ENCODE assay signal across 9 mouse cellular contexts in the genomic region with DNA sequence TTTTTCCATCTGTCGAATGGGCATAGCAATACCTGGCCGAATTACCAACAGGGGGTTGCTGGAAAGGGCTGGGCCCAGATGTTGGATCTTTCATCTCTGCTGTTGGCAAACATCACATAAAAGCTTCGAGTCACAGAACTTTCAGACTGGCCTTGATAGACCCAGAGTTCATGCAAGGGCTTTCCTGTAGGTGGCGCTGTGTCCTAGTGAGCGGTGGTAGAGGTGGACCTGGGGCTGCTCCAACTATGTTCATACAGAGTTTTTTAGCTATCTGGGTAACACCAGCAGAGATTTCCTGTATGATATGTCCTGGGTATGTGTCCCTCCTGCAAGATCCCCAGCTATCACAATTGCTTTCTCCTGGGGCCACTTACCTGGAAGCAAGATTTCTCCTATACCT. TPM values are rescaled to one million over a fixed set of nuclear protein-coding genes. Genes with fewer than 3 reads are reported as not detected.
A peak's percentile ranks its signal among the peaks of the same experiment; 100 is the strongest.
DNase-seq lines count a peak whose midpoint lies in the region; ATAC-seq and TF ChIP-seq lines count a peak whose summit lies in the region.
"Had no signal": no experiment of that assay in that cellular context is flagged by ENCODE, and none has a peak within 500 bp of the region (broad histone marks: within the 10 kb centered on the region; RNA-seq: fewer than 3 reads in every experiment).

No protein-coding gene starts in this region.

- no peaks in the 10 kb centered on the region for H3K36me3 ChIP-seq in CH12.LX (replicated peaks in 1 of 2; ENCODE audit: control insufficient read depth in 1 of 2, insufficient read depth in 1 of 2, low read length in 1 of 2)
- no peaks in the 10 kb centered on the region for H3K36me3 ChIP-seq in lung, postnatal 0 days (ENCODE audit: insufficient read depth, low read length)
- H3K36me3 ChIP-seq: liver, embryonic 15.5 days had no signal

- dilution Hi-C loops in CH12.LX (cut with MboI; ENCODE audit: extremely low pct_ligation_motif_present, extremely low pct_unique_long_range_greater_than_20kb, low sequenced_read_pairs): no loop called here

- WGBS in lung, postnatal 0 days: 11% methylated on average over 5 of the region's 5 CpGs

- no peaks in the 10 kb centered on the region for H3K9me3 ChIP-seq in CH12.LX (replicated peaks; ENCODE audit: low read length)
- H3K9me3 ChIP-seq in lung, postnatal 0 days (ENCODE audit: low read length): no peaks in the 10 kb centered on the region
- H3K9me3 ChIP-seq: liver, embryonic 15.5 days had no signal

- no peak for ATAC-seq in lung, postnatal 0 days
- no peak for ATAC-seq in activated CD4-positive, CD25-positive, alpha-beta regulatory T cell, adult 4 months

- TF ChIP-seq RAD21 in CH12.LX (IDR thresholded peaks at IDR 0.05; ENCODE audit: low read depth, low read length): peak; percentile 100

- peaks cover 13 to 69% of the 10 kb centered on the region in 2 experiments for H3K4me1 ChIP-seq in CH12.LX (ENCODE audit: control insufficient read depth in 1 of 2, insufficient read depth in 2 of 2)
- H3K4me1 ChIP-seq in lung, postnatal 0 days (ENCODE audit: insufficient read depth, low read depth, low read length): no peaks in the 10 kb centered on the region

- TF ChIP-seq EP300 in CH12.LX (IDR thresholded peaks at IDR 0.05; ENCODE audit: low read length): no peak
- no peak for TF ChIP-seq EP300 in lung, postnatal 0 days (IDR thresholded peaks at IDR 0.05)

- no peaks in the 10 kb centered on the region for H3K79me2 ChIP-seq in CH12.LX (replicated peaks; ENCODE audit: control insufficient read depth, extremely low read depth, insufficient read depth, poor library complexity, severe bottlenecking)

- no peak overlapping the region for H3K27ac ChIP-seq in CH12.LX (ENCODE audit: insufficient read depth, low read depth)
- H3K27ac ChIP-seq in lung, postnatal 0 days (ENCODE audit: low read length): no peak overlapping the region
- H3K27ac ChIP-seq: liver, embryonic 15.5 days had no signal

- no peak overlapping the region for H3K9ac ChIP-seq in CH12.LX (ENCODE audit: insufficient read depth, low read depth)
- no peak overlapping the region for H3K9ac ChIP-seq in lung, postnatal 0 days (replicated peaks; ENCODE audit: low read depth)
- H3K9ac ChIP-seq: liver, embryonic 15.5 days had no signal

- H3K27me3 ChIP-seq in CH12.LX (replicated peaks): no peaks in the 10 kb centered on the region
- H3K27me3 ChIP-seq in lung, postnatal 0 days (replicated peaks; ENCODE audit: insufficient read depth, low read length): no peaks in the 10 kb centered on the region
- H3K27me3 ChIP-seq: liver, embryonic 15.5 days had no signal

- DNase-seq in 416B (ENCODE audit: low read depth) (peak; percentile 78), CH12.LX (ENCODE audit: extremely low read depth) (peak; percentile 95)
- DNase-seq in c-Kit-positive CD71-positive TER-119-negative erythroid progenitor cells, embryonic 14.5 days (ENCODE audit: low read depth): peak; percentile 30
- peak; percentile 59 for DNase-seq in forelimb bud, embryonic 11.5 days (ENCODE audit: low read depth, low spot score)
- DNase-seq in layer of hippocampus, adult 11-12 months (ENCODE audit: low spot score): peak; percentile 83
- peak; percentile 51 for DNase-seq in lung, postnatal 0 days (ENCODE audit: low spot score)
- peak; percentile 71 for DNase-seq in right cerebral cortex, postnatal 25 days

- peak overlapping the region; percentile 10; the same call in 1 of the 2 replicates for H3K4me2 ChIP-seq in CH12.LX (ENCODE audit: insufficient read depth, low read depth, poor library complexity, severe bottlenecking)
- no peak overlapping the region for H3K4me2 ChIP-seq in lung, postnatal 0 days (replicated peaks; ENCODE audit: low read depth, low read length)
- H3K4me2 ChIP-seq: liver, embryonic 15.5 days had no signal

- in situ Hi-C loops in CH12.LX (cut with MboI; ENCODE audit: low pct_ligation_motif_present, low pct_unique_long_range_greater_than_20kb, low sequenced_read_pairs): no loop called here

- no peak for TF ChIP-seq POLR2A in CH12.LX (IDR thresholded peaks at IDR 0.05; ENCODE audit: low read depth, low read length)

- TF ChIP-seq CTCF in CH12.LX (conservative IDR thresholded peaks at IDR 0.05 in 1 of 2, IDR thresholded peaks at IDR 0.05 in 1 of 2; ENCODE audit: low read depth in 2 of 2, low read length in 2 of 2): peak; percentile 99
- TF ChIP-seq CTCF in lung, postnatal 0 days (IDR thresholded peaks at IDR 0.05): peak; percentile 78

- H3K4me3 ChIP-seq in CH12.LX (replicated peaks in 1 of 3; ENCODE audit: low read depth in 2 of 3, low read length in 2 of 3, poor library complexity in 1 of 3): no peak overlapping the region
- H3K4me3 ChIP-seq in lung, postnatal 0 days (ENCODE audit: low read depth, low read length): no peak overlapping the region
- H3K4me3 ChIP-seq: liver, embryonic 15.5 days had no signal

TF ChIP-seq in CH12.LX, 34 proteins besides CTCF, POLR2A, EP300 and RAD21:
- TF ChIP-seq MXI1 (IDR thresholded peaks at IDR 0.05; ENCODE audit: low read depth, low read length) (no peak), MAFK (IDR thresholded peaks at IDR 0.05; ENCODE audit: insufficient replicate concordance, low read length) (no peak), ELF1 (IDR thresholded peaks at IDR 0.05; ENCODE audit: low read depth, low read length) (no peak), CHD1 (IDR thresholded peaks at IDR 0.05; ENCODE audit: low read depth, low read length) (no peak), ZMIZ1 (IDR thresholded peaks at IDR 0.05; ENCODE audit: low read depth, low read length) (no peak), MAZ (IDR thresholded peaks at IDR 0.05; ENCODE audit: low read depth, low read length) (no peak), TCF12 (IDR thresholded peaks at IDR 0.05; ENCODE audit: low read depth, low read length) (no peak), KAT2A (IDR thresholded peaks at IDR 0.05; ENCODE audit: insufficient replicate concordance, low read length) (no peak), HCFC1 (IDR thresholded peaks at IDR 0.05; ENCODE audit: low read depth, low read length) (no peak), ETS1 (conservative IDR thresholded peaks at IDR 0.05; ENCODE audit: low read depth, low read length) (no peak), SMC3 (IDR thresholded peaks at IDR 0.05; ENCODE audit: low read depth, low read length) (peak; percentile 99), E2F4 (IDR thresholded peaks at IDR 0.05; ENCODE audit: insufficient replicate concordance, low read depth, low read length) (no peak), CHD2 (IDR thresholded peaks at IDR 0.05; ENCODE audit: low read length) (no peak), JUN (IDR thresholded peaks at IDR 0.05; ENCODE audit: insufficient read depth, low read depth, low read length) (no peak), MYC (IDR thresholded peaks at IDR 0.05; ENCODE audit: low read depth, low read length) (0 out of 2 replicates have a peak, but pooled peaks have one; percentile 16), NELFE (IDR thresholded peaks at IDR 0.05; ENCODE audit: low read depth, low read length) (peak; percentile 66; the same call in 1 of the 2 replicates), BHLHE40 (IDR thresholded peaks at IDR 0.05; ENCODE audit: low read depth, low read length) (peak; percentile 19; the same call in 1 of the 2 replicates), MAX (IDR thresholded peaks at IDR 0.05; ENCODE audit: low read length) (no peak), SIN3A (IDR thresholded peaks at IDR 0.05; ENCODE audit: low read length) (no peak), GABPA (IDR thresholded peaks at IDR 0.05; ENCODE audit: insufficient replicate concordance, low read depth, low read length) (no peak), TBP (conservative IDR thresholded peaks at IDR 0.05; ENCODE audit: low read depth, low read length) (no peak), USF2 (conservative IDR thresholded peaks at IDR 0.05; ENCODE audit: low read depth, low read length) (no peak), ZC3H11A (IDR thresholded peaks at IDR 0.05; ENCODE audit: low read depth, low read length) (peak; percentile 98), ZNF384 (IDR thresholded peaks at IDR 0.05; ENCODE audit: low read depth, low read length) (peak; percentile 62), POLR2AphosphoS2 (IDR thresholded peaks at IDR 0.05; ENCODE audit: low read depth, low read length) (no peak), UBTF (IDR thresholded peaks at IDR 0.05; ENCODE audit: low read depth, low read length) (no peak), ZKSCAN1 (IDR thresholded peaks at IDR 0.05; ENCODE audit: borderline replicate concordance, low read depth, low read length) (no peak), USF1 (IDR thresholded peaks at IDR 0.05; ENCODE audit: low read depth, low read length) (no peak), RCOR1 (conservative IDR thresholded peaks at IDR 0.05; ENCODE audit: low read depth, low read length) (0 out of 2 replicates have a peak, but pooled peaks have one; percentile 24), NRF1 (IDR thresholded peaks at IDR 0.05; ENCODE audit: low read depth, low read length) (0 out of 2 replicates have a peak, but pooled peaks have one; percentile 27), MEF2A (IDR thresholded peaks at IDR 0.05; ENCODE audit: borderline replicate concordance, low read depth, low read length) (no peak), JUND (conservative IDR thresholded peaks at IDR 0.05; ENCODE audit: low read depth, low read length) (peak; percentile 20; the same call in 1 of the 2 replicates), PAX5 (IDR thresholded peaks at IDR 0.05; ENCODE audit: low read length) (no peak), IRF4 (IDR thresholded peaks at IDR 0.05; ENCODE audit: low read depth, low read length) (peak; percentile 44)

RNA-seq across cellular contexts. Expression of a gene that starts 30.8 kb away (rescaled TPM):
- total RNA-seq in CH12.LX (2012; rRNA removed): 13.3 and 16.8 TPM in 2 replicates
- total RNA-seq in CH12.LX (2014; rRNA removed): 24.7 and 27.8 TPM in 2 replicates
- 14.9 and 25.2 TPM in 2 replicates for polyA plus RNA-seq in CH12.LX (2012; ENCODE audit: insufficient read length, low read depth)
- polyA plus RNA-seq in lung, postnatal 0 days (2015; fragmentation: Nextera tagmentation; extraction: Ambion mirVana): 95.8 and 107 TPM in 2 replicates
- polyA plus RNA-seq in activated CD4-positive, CD25-positive, alpha-beta regulatory T cell, adult 4 months (2017; shearing (Covaris generic)): 10 to 100 TPM; 11.7 to 13.4 TPM

RNA-seq across cellular contexts. Expression of a gene that starts 43.5 kb away (rescaled TPM):
- 46.9 and 50.9 TPM in 2 replicates for total RNA-seq in CH12.LX (2012; rRNA removed)
- 48.1 and 50.0 TPM in 2 replicates for total RNA-seq in CH12.LX (2014; rRNA removed)
- 95.0 and 99.3 TPM in 2 replicates for polyA plus RNA-seq in CH12.LX (2012; ENCODE audit: insufficient read length, low read depth)
- 44.7 and 47.3 TPM in 2 replicates for polyA plus RNA-seq in lung, postnatal 0 days (2015; fragmentation: Nextera tagmentation; extraction: Ambion mirVana)
- 10 to 100 TPM; 47.7 to 60.0 TPM for polyA plus RNA-seq in activated CD4-positive, CD25-positive, alpha-beta regulatory T cell, adult 4 months (2017; shearing (Covaris generic))

Comparison
In these comparisons a context has a peak if more than half of its experiments do, and no peak if none do; other contexts are left out.
1. DNase-seq: peak in every context shown above with its lines; median percentile 95 in CH12.LX; 83 in layer of hippocampus, adult 11-12 months; 78 in 416B; 71 in right cerebral cortex, postnatal 25 days; 59 in forelimb bud, embryonic 11.5 days; 51 in lung, postnatal 0 days; 30 in c-Kit-positive CD71-positive TER-119-negative erythroid progenitor cells, embryonic 14.5 days.